Mouse (Mus musculus) testis, postnatal 14 days (tissue): ENCODE results near the gene Tmem107.

Experiments
- DNase-seq: peaks from one replicate; pipeline ENCODE4 v3.0.0; 2021; ENCODE audit warnings: low spot score

Gene Tmem107

DNA sequence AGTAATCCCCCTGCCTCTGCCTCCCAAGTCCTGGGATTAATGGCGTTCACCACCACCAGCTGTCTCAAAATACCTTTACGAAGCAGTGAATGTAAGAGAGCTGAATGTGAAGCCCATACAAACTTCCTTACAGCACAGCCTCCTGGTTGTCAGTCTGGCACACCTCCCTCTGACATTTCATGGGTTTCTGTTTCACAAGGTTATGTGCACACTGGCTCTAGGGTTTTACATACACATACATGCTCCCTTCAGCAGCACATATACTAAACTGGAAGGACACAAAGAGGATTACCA lies 4.1 kb downstream of the Tmem107 start:
- no peak for DNase-seq

GRCm38 (mm10) chr11:69075764-69076479 lies 5.3 kb downstream of the Tmem107 start:
- DNase-seq = no peak

- no peak for DNase-seq
These were observed 6.0 kb downstream of the Tmem107 start for GRCm38 (mm10) chr11:69076572-69076971.

GRCm38 (mm10) chr11:69077316-69077715 lies 6.7 kb downstream of the Tmem107 start:
- no peak for DNase-seq

GRCm38 (mm10) chr11:69078041-69078440 lies 7.4 kb downstream of the Tmem107 start:
- no peak for DNase-seq

- DNase-seq = no peak
These were observed 8.3 kb downstream of the Tmem107 start for GRCm38 (mm10) chr11:69078805-69079438.

- DNase-seq = no peak
These were observed 9.7 kb downstream of the Tmem107 start for GRCm38 (mm10) chr11:69080102-69080854.

- DNase-seq = no peak
These were observed 10.2 kb downstream of the Tmem107 start for GRCm38 (mm10) chr11:69080855-69081222.

DNA sequence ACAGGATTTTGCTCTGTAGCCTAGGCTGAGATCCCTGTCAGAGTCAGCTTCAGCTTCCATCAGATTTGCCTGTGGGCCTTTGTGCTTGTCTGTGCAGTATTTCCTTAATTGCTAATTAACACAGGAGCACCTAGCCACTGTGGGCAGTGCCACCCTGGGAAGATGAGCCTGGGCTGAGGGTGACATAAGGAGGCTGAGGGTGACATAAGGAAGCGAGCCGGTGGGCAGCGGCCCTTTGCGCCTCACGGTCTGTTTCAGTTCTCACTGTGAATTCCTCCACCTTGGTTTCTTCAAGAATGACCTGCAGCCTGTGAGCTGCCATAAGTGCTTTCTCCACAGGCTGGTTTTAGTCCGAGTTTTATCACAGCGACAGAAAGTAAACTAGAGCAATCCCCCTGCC lies 11.0 kb downstream of the Tmem107 start:
- no peak for DNase-seq

GRCm38 (mm10) chr11:69085608-69086007 lies 15.0 kb downstream of the Tmem107 start:
- DNase-seq = no peak

DNA sequence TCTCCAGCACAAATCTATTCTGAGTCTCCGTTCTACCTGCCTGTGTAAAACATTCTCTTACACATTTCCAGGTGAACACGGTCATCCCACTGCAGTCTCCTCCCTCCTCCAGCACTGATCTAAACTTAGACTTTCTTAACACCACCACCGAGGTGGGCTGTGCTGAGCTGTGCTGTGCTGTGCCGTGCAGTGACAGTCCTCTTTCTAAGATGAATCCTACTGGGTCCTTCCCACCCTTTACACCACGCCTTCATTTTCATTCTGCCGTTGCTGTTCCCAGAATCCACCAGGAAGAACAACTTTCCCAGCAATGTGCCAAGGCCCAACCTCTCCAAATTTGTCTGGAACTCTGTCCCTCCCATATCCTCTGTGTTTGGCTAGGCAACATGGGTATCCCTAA lies 15.8 kb downstream of the Tmem107 start:
- DNase-seq = no peak

DNA sequence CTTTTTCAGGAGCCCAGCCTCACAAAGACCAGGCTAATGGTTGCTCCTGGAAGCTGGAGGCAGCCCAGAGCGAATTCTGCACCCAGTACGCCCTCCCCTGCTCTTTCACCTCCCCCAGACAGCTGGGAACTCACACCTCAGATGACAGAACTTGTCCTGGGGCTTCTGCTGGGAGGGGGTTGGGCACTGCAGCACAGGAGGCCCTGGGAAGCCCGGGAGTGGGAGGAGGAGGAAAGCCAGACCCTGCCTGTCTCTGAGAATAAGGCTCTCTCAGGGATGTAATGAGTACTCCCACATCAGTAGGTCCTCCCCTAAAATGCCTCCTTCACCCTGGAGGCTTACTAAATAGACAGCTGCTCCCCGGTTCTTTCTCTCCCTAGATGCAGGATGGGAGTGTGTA lies 16.5 kb downstream of the Tmem107 start:
- no peak for DNase-seq

- DNase-seq = no peak
These were observed 17.0 kb downstream of the Tmem107 start for GRCm38 (mm10) chr11:69087597-69087996.

- peak; percentile 90 for DNase-seq
These were observed 17.7 kb downstream of the Tmem107 start, which contains the start of gene Vamp2 for GRCm38 (mm10) chr11:69088103-69088855. Gene Vamp2 (plus strand): TSS chr11:69088490.

DNA sequence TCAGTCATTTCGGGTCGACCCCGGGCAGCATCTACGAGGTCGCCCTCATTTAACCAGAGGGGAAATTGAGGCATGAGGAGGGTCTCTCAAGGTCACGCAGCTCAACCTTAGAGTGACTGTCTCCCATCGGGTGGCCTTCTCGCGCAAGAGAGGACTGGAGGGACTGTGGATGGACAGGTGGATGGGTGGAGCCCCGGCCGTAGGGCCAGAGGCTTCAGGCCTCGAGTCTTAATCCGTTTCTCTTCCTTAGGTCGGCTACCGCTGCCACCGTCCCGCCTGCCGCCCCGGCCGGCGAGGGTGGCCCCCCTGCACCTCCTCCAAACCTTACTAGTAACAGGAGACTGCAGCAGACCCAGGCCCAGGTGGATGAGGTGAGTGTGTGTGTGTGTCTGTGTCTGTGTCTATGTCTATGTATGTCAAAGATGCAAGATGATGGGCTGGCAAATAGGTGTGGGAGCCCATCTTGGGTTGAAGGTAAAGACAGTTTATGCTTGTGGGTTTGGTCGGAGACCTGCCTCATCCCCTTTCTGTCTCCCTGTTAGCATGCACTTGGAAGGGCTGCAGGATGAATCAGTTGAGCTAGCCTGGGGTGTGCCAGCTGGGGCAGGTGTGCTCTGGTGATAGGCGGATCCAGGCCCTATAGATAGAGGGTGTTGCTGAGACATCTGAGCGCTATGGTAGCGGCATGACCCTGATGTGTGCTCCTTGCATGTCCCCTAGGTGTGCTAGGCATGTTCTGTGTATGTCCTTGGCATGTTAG lies 18.4 kb downstream of the Tmem107 start:
- peak; percentile 30 for DNase-seq

- DNase-seq = no peak
These were observed 19.1 kb downstream of the Tmem107 start for GRCm38 (mm10) chr11:69089616-69090290.

DNA sequence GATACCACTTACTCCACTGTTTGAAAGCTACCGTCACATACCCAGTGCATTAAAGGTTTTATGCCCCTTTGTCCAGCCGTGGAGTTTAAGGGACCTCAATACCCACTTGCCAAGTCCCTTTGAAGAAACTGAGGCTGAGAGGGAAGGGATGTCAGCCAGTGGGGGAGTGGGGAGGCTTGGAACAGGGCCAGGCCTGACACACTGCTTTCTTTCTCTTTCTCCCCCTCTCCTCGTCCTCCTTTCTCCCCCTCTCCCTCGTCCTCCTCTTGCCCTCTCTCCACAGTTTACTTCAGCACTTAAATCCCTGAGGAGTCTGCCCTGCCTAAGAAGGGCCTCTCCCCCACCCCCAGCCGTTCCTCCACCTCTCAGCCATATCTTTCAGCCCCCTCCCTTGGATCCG lies 19.8 kb downstream of the Tmem107 start:
- DNase-seq = peak; percentile 6

GRCm38 (mm10) chr11:69091566-69092385 lies 21.2 kb downstream of the Tmem107 start:
- DNase-seq = no peak

GRCm38 (mm10) chr11:69092386-69092751 lies 21.8 kb downstream of the Tmem107 start:
- peak; percentile 78 for DNase-seq

DNA sequence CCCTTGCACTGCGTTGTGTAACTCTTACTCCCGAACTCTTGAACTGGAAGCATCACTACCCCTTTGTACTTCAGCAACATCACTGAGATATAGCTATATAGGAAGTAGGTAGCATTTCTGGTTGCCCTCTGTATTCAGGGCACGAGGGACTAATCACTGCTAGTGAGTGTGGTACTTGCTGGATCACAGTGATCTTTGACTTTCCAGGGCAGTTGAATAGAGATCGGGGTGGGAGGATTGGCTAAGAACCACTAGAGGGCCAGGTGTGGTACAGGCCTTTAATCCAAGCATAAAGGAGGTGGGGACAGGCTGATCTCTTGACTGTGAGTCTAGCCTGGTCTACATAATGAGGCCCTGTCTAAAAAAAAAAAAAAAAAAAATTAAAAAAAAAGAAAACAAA lies 22.3 kb downstream of the Tmem107 start:
- no peak for DNase-seq
